Mouse (Mus musculus): ENCODE results near the gene Rnf169. TPM values are rescaled to one million over a fixed set of nuclear protein-coding genes. Genes with fewer than 3 reads are reported as not detected.

Gene Rnf169
- total RNA-seq (2021) = 1 to 10 TPM; 4.2 to 6.3 TPM
- long read RNA-seq, experiment 1, partial matches to known transcripts = 0 of 1 reads
- long read RNA-seq, experiment 1, other reads (novel, unspliced or antisense) = 1 of 1 reads
- long read RNA-seq, experiment 2, partial matches to known transcripts = 0 of 1 reads
- long read RNA-seq, experiment 2, other reads (novel, unspliced or antisense) = 1 of 1 reads

GRCm38 (mm10) chr7:99980132-99980591, at the start of gene Rnf169:
Rnf169 (minus strand) TSS chr7:99980448.
- peak; percentile 81 to 89 for DNase-seq
- intact Hi-C loops (cut with DNase I) = loop anchor here (2.0 kb wide), 1 partner anchor 53 kb away; no protein-coding TSS in a partner anchor

DNA sequence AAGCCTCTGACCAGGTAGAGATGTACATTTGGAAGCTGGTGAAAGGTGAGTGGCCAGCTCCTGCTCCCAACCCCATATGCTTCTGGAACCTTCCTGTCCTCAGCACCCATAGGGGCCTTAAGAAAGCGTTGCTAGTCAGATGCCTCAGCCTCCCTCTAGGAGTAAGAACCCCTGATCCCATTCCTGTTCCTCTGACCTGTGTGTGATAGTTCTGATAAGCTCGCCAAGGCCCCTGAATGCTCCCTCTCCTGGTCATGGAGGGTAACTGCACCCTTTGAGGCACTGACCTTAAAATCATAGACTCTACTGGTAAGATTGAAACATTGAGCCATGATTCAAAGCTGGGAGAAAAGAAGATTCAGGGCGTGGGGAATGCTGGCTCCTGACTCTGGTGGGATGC, 49.1 kb upstream of the Rnf169 start:
- intact Hi-C loops (cut with DNase I) = no loop called here
- no peak for DNase-seq

DNA sequence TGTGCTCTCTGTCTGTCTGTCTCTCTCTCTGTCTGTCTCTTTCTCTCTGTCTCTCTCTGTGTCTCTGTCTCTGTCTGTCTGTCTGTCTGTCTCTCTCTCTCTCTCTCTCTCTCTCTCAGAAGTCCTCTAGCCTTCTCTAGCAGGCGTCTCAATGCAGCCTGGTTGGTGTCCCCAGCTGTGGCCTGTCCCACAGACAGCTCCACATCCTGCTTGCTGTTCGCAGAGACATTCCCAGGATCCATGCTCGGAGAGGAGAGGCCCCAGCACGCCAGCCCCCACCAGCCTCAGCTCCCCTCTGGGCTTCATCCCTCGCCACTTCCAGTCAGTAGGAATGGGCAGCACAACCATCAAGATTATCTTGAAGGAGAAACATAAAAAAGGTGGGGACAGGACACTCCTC, 47.1 kb upstream of the Rnf169 start:
- no peak for DNase-seq
- intact Hi-C loops (cut with DNase I) = no loop called here

GRCm38 (mm10) chr7:100017056-100017455, 36.8 kb upstream of the Rnf169 start:
- no peak for DNase-seq
- intact Hi-C loops (cut with DNase I) = no loop called here

- DNase-seq = peak; percentile 22 to 39
- intact Hi-C loops (cut with DNase I) = no loop called here
These were observed 33.9 kb upstream of the Rnf169 start for GRCm38 (mm10) chr7:100014123-100014600.

DNA sequence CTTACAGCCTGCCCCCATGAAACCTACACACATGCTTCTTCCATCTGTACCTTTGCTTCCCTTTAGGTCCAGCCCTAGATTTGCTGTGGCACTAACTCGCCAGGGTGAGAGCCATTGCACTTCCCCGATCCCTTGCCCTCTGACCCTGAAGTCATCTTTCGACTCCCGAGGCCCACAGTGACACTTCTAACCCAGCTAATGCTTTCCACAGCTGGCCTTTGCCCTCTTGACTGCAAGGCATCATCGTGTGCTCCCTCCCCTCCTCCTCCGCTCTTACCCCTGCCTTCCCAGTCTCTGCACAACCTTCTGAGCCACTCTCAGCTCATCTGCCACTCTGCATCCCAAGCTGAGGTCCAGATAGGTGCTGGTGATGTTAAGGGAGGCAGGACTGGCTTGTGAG, 32.3 kb upstream of the Rnf169 start:
- intact Hi-C loops (cut with DNase I) = no loop called here

GRCm38 (mm10) chr7:100012085-100012484, 31.8 kb upstream of the Rnf169 start:
- no peak for DNase-seq
- intact Hi-C loops (cut with DNase I) = no loop called here

More for the DNA sequence above, 32.3 kb upstream of the Rnf169 start:
- no peak for DNase-seq

DNA sequence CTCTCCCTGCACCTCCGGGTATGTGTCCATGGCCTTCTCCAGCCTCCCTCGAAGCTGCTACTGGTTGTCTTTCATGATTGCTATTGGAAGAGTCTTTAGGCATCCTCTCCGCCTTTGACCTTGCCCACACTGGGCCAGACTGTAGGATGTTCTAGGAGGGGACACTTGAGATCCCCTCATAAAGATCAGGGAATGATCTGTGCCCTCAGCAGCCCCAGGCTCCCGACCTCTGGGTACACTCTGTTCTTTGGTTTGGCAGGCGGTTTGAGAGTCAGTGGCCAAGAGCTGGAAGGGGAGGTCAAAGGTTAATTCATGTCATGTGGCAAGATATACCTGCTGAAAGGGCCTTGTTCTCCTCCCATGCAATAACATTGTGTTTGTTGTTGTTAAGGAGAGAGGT, 30.5 kb upstream of the Rnf169 start:
- intact Hi-C loops (cut with DNase I) = no loop called here
- no peak for DNase-seq

GRCm38 (mm10) chr7:100009640-100010039, 29.4 kb upstream of the Rnf169 start:
- intact Hi-C loops (cut with DNase I) = loop anchor here (2.0 kb wide), 1 partner anchor 103 kb away; no protein-coding TSS in a partner anchor
- DNase-seq = peak; percentile 62 to 64

- DNase-seq = no peak
- intact Hi-C loops (cut with DNase I) = loop anchor here (2.0 kb wide), 1 partner anchor 104 kb away; no protein-coding TSS in a partner anchor
These were observed 28.5 kb upstream of the Rnf169 start for GRCm38 (mm10) chr7:100008765-100009164.

DNA sequence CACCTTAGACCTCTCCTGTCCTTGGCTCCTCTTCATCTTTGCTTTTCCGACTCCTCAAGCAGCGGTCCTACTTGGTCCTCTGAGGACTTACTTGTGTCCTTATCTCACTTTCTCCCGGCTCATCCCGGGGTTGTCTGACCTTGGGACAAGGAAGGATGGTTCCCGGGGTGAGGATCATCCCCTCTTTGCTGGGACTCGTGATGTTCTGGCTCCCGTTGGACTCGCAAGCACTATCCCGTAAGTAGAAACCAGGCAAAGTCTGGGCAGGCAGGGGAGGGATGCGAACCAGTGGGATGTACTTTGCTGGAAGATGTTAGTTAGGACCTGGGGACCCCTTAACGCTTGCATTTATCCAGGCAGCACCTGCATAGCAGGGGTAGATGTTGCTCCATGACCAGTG, 26.2 kb upstream of the Rnf169 start:
- intact Hi-C loops (cut with DNase I) = no loop called here
- DNase-seq = no peak

DNA sequence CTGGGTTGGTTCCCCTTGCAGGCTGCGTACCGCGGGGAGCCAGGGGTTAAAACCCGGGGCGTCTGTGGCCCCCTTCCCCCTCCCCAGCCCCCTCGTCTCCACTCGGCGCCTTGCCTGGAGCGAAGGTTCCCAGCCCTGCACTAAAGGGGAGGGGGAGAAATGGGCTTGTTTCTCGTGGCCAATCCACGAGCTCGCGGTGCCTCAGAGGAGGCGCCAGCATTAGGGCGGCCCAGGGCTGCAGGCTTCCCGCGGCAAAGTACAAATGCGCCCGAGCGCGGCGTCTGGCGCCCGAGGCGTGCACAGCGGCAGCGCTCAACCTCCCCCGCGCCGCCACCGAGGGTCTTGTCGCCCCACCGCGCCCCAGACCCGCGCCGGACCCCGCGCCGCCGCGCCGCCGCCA, 25.5 kb upstream of the Rnf169 start, which contains the start of gene Chrdl2:
TSS of gene Chrdl2 (plus strand) at position 383 of the 400 bp plus-strand sequence.
- intact Hi-C loops (cut with DNase I) = no loop called here
- DNase-seq = no peak

DNA sequence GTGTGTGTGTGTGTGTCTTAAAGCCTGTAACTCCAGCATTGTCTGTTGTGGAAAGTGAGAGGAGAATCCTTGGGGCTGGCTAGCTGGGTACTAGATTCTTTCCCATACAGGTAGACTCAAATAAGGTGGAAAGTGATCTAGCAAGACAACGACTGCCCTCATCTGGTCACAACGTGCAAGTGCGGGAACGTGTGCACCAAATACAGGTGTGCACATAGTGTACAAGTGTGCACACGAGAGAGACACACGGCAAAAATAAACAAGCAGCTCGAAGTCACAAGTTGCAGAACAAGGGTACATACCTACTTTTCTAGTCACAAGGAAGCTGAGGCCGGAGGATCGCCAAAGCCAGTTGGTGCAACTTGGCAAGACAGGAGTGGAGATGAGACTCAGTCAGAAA, 23.5 kb upstream of the Rnf169 start:
- intact Hi-C loops (cut with DNase I) = loop anchor here (1.0 kb wide), 1 partner anchor 15 kb away; no protein-coding TSS in a partner anchor
- DNase-seq = no peak

GRCm38 (mm10) chr7:99998668-99999067, 18.4 kb upstream of the Rnf169 start:
- no peak for DNase-seq
- intact Hi-C loops (cut with DNase I) = no loop called here

GRCm38 (mm10) chr7:99995186-99995585, 14.9 kb upstream of the Rnf169 start:
- intact Hi-C loops (cut with DNase I) = no loop called here
- DNase-seq = no peak

- no peak for DNase-seq
- intact Hi-C loops (cut with DNase I) = no loop called here
These were observed 12.9 kb upstream of the Rnf169 start for GRCm38 (mm10) chr7:99993159-99993558.

DNA sequence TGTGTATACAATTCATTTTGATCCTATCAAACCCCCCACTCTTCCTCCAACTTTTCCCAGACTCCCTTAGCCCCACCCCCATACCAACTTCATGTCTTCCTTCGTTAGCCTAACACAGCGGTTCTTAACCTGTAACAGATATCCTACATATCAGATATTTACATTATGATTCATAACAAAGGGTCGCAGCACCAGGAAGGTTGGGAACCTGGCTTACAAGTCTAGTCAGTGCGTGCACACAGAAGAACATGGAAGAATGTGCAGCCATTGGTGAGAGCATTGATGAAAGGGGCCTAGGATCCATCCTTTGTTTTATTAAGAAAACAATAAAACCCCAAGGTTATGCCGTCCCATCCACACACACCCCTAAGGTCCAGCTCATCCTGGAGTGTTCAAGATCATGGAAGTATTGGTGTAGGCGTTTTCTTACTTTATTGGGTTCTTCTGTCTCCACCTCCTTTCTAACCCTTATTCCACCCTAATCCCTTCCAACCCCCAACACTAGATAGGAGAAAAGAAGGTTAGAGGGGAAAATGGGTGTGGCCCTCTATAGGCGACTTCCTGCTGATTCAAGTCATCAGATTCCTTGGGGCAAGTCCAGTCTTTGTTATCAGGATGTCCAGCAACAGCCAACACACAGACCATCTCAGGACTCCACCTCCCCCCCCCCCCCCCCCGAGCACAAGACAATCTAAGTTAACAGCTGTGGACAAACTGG, 10.9 kb upstream of the Rnf169 start:
- intact Hi-C loops (cut with DNase I) = no loop called here
- DNase-seq = no peak

DNA sequence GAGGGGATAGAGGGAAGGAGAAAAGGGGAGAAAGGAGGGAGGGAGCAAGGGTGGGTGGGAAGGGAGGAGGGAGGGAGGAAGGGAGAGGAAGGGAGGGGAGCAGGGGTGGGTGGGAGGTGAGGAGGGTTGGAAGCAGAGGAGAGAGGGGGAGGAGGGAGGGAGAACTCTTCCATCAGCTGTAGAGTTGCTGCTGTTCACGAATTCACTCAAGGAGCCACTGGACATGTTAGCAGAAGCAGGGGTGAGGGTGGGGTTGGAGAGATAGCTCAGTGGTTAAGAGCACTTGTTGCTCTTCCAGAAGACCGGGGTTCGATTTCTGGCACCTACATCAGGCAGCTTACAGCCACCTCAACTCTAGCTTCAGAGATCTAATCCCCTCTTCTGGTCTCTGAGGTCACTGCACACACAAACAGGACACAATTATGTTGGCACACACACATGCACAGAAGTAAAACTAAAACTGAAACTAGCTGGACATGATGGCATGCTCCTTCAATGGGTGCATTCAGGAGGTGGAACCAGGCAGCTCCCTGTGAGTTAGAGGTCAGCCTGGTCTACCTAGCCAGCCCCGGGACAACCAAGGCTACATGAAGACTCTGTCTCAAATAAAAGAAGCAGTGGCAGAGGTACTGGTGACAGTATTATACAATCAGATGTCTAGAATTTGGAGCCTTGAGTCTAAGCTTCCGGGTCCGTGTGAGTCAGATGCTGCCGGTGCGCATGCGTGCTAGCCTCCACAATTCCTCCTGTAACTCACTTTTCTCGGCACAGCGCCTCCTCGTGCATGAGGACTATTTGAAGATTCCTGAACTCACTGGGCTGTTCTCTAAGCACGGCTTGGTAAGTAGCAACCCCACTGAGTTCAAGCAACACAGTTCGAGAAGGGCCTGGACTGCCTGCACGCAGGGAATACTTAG, 9.9 kb upstream of the Rnf169 start:
- no peak for DNase-seq
- intact Hi-C loops (cut with DNase I) = loop anchor here (2.0 to 5.0 kb wide), 2 partner anchors 127 to 197 kb away; no protein-coding TSS in a partner anchor

DNA sequence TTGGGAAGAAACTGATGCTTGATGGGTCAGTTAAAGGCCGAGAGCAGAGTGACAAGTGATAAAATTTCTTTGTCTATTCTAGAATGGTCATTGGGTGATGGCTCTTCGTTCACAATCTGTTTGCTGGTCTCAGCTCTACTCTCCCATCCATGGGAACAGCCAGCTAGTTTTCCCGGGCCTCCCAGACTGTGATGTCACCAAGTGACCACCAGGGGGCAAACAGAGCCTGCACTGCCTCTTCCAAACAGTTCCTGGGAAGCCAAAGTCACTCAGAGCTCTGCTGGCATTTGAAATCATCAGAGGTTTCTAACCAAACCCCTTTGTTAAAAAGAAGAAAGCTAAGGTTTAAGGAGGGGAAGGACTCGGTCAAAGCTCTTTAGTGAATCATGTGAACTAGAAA, 8.5 kb upstream of the Rnf169 start:
- intact Hi-C loops (cut with DNase I) = loop anchor here (1.0 to 5.0 kb wide), 3 partner anchors 15 to 198 kb away; no protein-coding TSS in a partner anchor
- DNase-seq = peak; percentile 59 to 68

Measured in gastrocnemius, postnatal 36 days (tissue).